In genomic region chr8:115160407-115160806, GRCm38 (mm10) we compare ENCODE assay signal across 9 mouse cellular contexts.
A peak's percentile ranks its signal among the peaks of the same experiment; 100 is the strongest.
DNase-seq lines count a peak whose midpoint lies in the region; ATAC-seq and TF ChIP-seq lines count a peak whose summit lies in the region.
"Had no signal": no experiment of that assay in that cellular context is flagged by ENCODE, and none has a peak within 500 bp of the region (broad histone marks: within the 10 kb centered on the region; RNA-seq: fewer than 3 reads in every experiment).

No protein-coding gene starts in this region.

- peak overlapping the region; percentile 34; the same call in 1 of the 2 replicates for H3K4me3 ChIP-seq in lung, embryonic 14.5 days (ENCODE audit: low read depth, low read length)
- no peak overlapping the region; the same call in 1 of the 2 replicates for H3K4me3 ChIP-seq in forebrain, embryonic 16.5 days (replicated peaks; ENCODE audit: low read length)
- peak overlapping the region; percentile 45 for H3K4me3 ChIP-seq in limb, embryonic 10.5 days
- peak overlapping the region; percentile 23; the same call in 1 of the 2 replicates for H3K4me3 ChIP-seq in neural tube, embryonic 14.5 days (ENCODE audit: low read depth, low read length)
- H3K4me3 ChIP-seq: myocyte had no signal

- WGBS in lung, embryonic 14.5 days: 89% methylated on average over 5 of the region's 5 CpGs
- WGBS in forebrain, embryonic 16.5 days: 82% methylated on average over 5 of the region's 5 CpGs
- WGBS in limb, embryonic 10.5 days: 88% methylated on average over 5 of the region's 5 CpGs
- 66% methylated on average over 5 of the region's 5 CpGs for WGBS in neural tube, embryonic 14.5 days

- DNase-seq in lung, embryonic 14.5 days: no peak
- DNase-seq in lung, postnatal 4 days: no peak
- DNase-seq in limb, embryonic 10.5 days (ENCODE audit: low spot score): peak; percentile 30
- no peak for DNase-seq in retina, embryonic 14.5 days (ENCODE audit: low spot score)
- no peak for DNase-seq in layer of hippocampus, adult 9-11 months
- no peak for DNase-seq in natural killer cell, adult 2 months (ENCODE audit: low spot score in 2 of 2)

- H3K27ac ChIP-seq in lung, embryonic 14.5 days (ENCODE audit: low read depth): no peak overlapping the region
- no peak overlapping the region for H3K27ac ChIP-seq in forebrain, embryonic 16.5 days (ENCODE audit: low read length)
- H3K27ac ChIP-seq in limb, embryonic 10.5 days: peak overlapping the region; percentile 79
- no peak overlapping the region for H3K27ac ChIP-seq in neural tube, embryonic 14.5 days (ENCODE audit: low read depth, low read length)

- no peak for ATAC-seq in lung, embryonic 14.5 days (ENCODE audit: insufficient read depth)
- ATAC-seq in forebrain, embryonic 16.5 days: no peak
- no peak for ATAC-seq in neural tube, embryonic 14.5 days (ENCODE audit: low read depth)

- no peaks in the 10 kb centered on the region for H3K9me3 ChIP-seq in lung, embryonic 14.5 days (ENCODE audit: low read depth, low read length)
- H3K9me3 ChIP-seq in forebrain, embryonic 16.5 days (ENCODE audit: control insufficient read depth, low read length): no peaks in the 10 kb centered on the region
- no peaks in the 10 kb centered on the region; the same call in 1 of the 2 replicates for H3K9me3 ChIP-seq in limb, embryonic 10.5 days (replicated peaks)
- H3K9me3 ChIP-seq in neural tube, embryonic 14.5 days (ENCODE audit: control insufficient read depth, low read length): no peaks in the 10 kb centered on the region

- H3K4me2 ChIP-seq in lung, embryonic 14.5 days: peak overlapping the region; percentile 67
- peak overlapping the region; percentile 50 for H3K4me2 ChIP-seq in forebrain, embryonic 16.5 days (ENCODE audit: low read length)
- H3K4me2 ChIP-seq in neural tube, embryonic 14.5 days (ENCODE audit: low read depth, low read length): peak overlapping the region; percentile 59

- no peaks in the 10 kb centered on the region for H3K36me3 ChIP-seq in lung, embryonic 14.5 days (ENCODE audit: insufficient read depth)
- no peaks in the 10 kb centered on the region for H3K36me3 ChIP-seq in forebrain, embryonic 16.5 days (ENCODE audit: control insufficient read depth, insufficient read depth)
- H3K36me3 ChIP-seq in limb, embryonic 10.5 days: no peaks in the 10 kb centered on the region
- H3K36me3 ChIP-seq in neural tube, embryonic 14.5 days (ENCODE audit: control insufficient read depth, insufficient read depth, low read length): no peaks in the 10 kb centered on the region

- 0 out of 2 replicates have a peak, but pooled peaks cover 5% of the 10 kb centered on the region for H3K27me3 ChIP-seq in lung, embryonic 14.5 days (ENCODE audit: insufficient read depth, low read length)
- peaks cover 58% of the 10 kb centered on the region for H3K27me3 ChIP-seq in forebrain, embryonic 16.5 days (replicated peaks; ENCODE audit: control insufficient read depth, insufficient read depth, low read length)
- peaks cover 36% of the 10 kb centered on the region for H3K27me3 ChIP-seq in limb, embryonic 10.5 days (ENCODE audit: low read depth, poor library complexity, severe bottlenecking)
- no peaks in the 10 kb centered on the region for H3K27me3 ChIP-seq in neural tube, embryonic 14.5 days (ENCODE audit: control insufficient read depth, insufficient read depth, low read length)

- TF ChIP-seq CTCF in lung, embryonic 14.5 days (IDR thresholded peaks at IDR 0.05; ENCODE audit: low read depth): no peak

- peaks cover 4% of the 10 kb centered on the region; the same call in 1 of the 2 replicates for H3K4me1 ChIP-seq in lung, embryonic 14.5 days (ENCODE audit: insufficient read depth)
- peaks cover 35% of the 10 kb centered on the region for H3K4me1 ChIP-seq in forebrain, embryonic 16.5 days (replicated peaks; ENCODE audit: control insufficient read depth, insufficient read depth, low read length)
- H3K4me1 ChIP-seq in limb, embryonic 10.5 days: peaks cover 79% of the 10 kb centered on the region
- peaks cover 18% of the 10 kb centered on the region; the same call in 1 of the 2 replicates for H3K4me1 ChIP-seq in neural tube, embryonic 14.5 days (ENCODE audit: control insufficient read depth, insufficient read depth, low read length)

- no peak overlapping the region for H3K9ac ChIP-seq in lung, embryonic 14.5 days
- H3K9ac ChIP-seq in forebrain, embryonic 16.5 days (replicated peaks; ENCODE audit: low read depth, low read length): no peak overlapping the region
- H3K9ac ChIP-seq in neural tube, embryonic 14.5 days (replicated peaks; ENCODE audit: low read depth, low read length): no peak overlapping the region; the same call in 1 of the 2 replicates
